Mouse (Mus musculus) liver, adult 2 months (tissue): ENCODE results near the gene Batf2. TPM values are rescaled to one million over a fixed set of nuclear protein-coding genes. Genes with fewer than 3 reads are reported as not detected.

Source experiments
- DNase-seq: peaks from one replicate; pipeline ENCODE4 v3.0.0-alpha.2; 2011; ENCODE audit warnings: low read depth, low spot score; ENCODE audit errors: extremely low read depth
- H3K27ac ChIP-seq: fragments of 200-500 bp; replicated peaks from 2 replicates; pipeline ENCODE4 v1.5.1; 2012; ENCODE audit warnings: low read depth, mild to moderate bottlenecking, control low read depth, inconsistent platforms, low read length; ENCODE audit not compliant: insufficient read depth
- H3K27me3 ChIP-seq: fragments of 200-500 bp; 2 replicates; pipeline ENCODE4 v1.6.1; 2012; ENCODE audit warnings: mild to moderate bottlenecking, moderate library complexity, low read length, inconsistent platforms; ENCODE audit not compliant: control insufficient read depth, insufficient read depth
- H3K36me3 ChIP-seq: fragments of 200-500 bp; 2 replicates; pipeline ENCODE4 v1.6.1; 2012; ENCODE audit warnings: low read length, inconsistent platforms; ENCODE audit not compliant: control insufficient read depth, insufficient read depth
- H3K4me1 ChIP-seq: fragments of 200-500 bp; 2 replicates; pipeline ENCODE4 v1.6.1; 2011; ENCODE audit warnings: low read length; ENCODE audit not compliant: control insufficient read depth, insufficient read depth
- H3K4me3 ChIP-seq: fragments of 200-500 bp; 2 replicates; pipeline ENCODE4 v1.5.1; 2011; ENCODE audit warnings: low read depth, mild to moderate bottlenecking, control low read depth, low read length, moderate library complexity; ENCODE audit not compliant: insufficient read depth
- H3K79me2 ChIP-seq: fragments of 200-500 bp; 2 replicates; pipeline ENCODE4 v1.6.1; 2012; ENCODE audit warnings: inconsistent platforms, mild to moderate bottlenecking, low read length, moderate library complexity; ENCODE audit not compliant: control insufficient read depth, insufficient read depth
- H3K9ac ChIP-seq: fragments of 200-500 bp; 2 replicates; pipeline ENCODE4 v1.6.1; 2012; ENCODE audit warnings: low read depth, mild to moderate bottlenecking, control low read depth, inconsistent platforms, low read length
- CTCF ChIP-seq: fragments of 200-500 bp; IDR thresholded peaks from 2 replicates; pipeline ENCODE4 v1.5.1; 2011; ENCODE audit warnings: low read depth, low read length, control low read depth
- POLR2A ChIP-seq: fragments of 200-500 bp; IDR thresholded peaks from 2 replicates; pipeline ENCODE4 v1.6.1; 2011; ENCODE audit warnings: low read length, control low read depth; ENCODE audit not compliant: insufficient read depth; ENCODE audit errors: extremely low read depth
- WGBS: fragments of 180-500 bp; shearing (Covaris S2); methylation state at CpG from one replicate; pipeline ENCODE4 v1.1.7; 2018; 5-methylcytosine and 5-hydroxymethylcytosine counted together
- polyA plus RNA-seq: library from polyadenylated mRNA; depleted of rRNA; stranded (reverse); fragments of >200 nt; gene quantifications from 2 replicates; pipeline ENCODE4 v1.2.3, GENCODE M21; 2012
- total RNA-seq: library from RNA; depleted of rRNA; stranded (reverse); fragments of >200 nt; gene quantifications from 2 replicates; pipeline ENCODE4 v1.2.3, GENCODE M21; 2014

Gene Batf2
- total and polyA plus RNA-seq, 2 experiments: 0.74 to 2.4 TPM

- Histone ChIP-seq H3K36me3 (no peaks in the 10 kb centered on the region), H3K4me3 (no peak overlapping the region)
- no peak for DNase-seq
These were observed 15.6 kb downstream of the Batf2 start for GRCm38 (mm10) chr19:6156372-6156771.

GRCm38 (mm10) chr19:6157220-6157619 lies 16.4 kb downstream of the Batf2 start:
- no peak overlapping the region for H3K27ac ChIP-seq
- H3K27me3 ChIP-seq: no peaks in the 10 kb centered on the region
- H3K36me3 ChIP-seq: no peaks in the 10 kb centered on the region
- WGBS: 73% methylated on average over 6 of the region's 6 CpGs
- H3K9ac ChIP-seq: no peak overlapping the region
- no peak overlapping the region for H3K4me3 ChIP-seq
- TF ChIP-seq CTCF (no peak), POLR2A (no peak)
- no peaks in the 10 kb centered on the region for H3K79me2 ChIP-seq
- no peaks in the 10 kb centered on the region for H3K4me1 ChIP-seq
- DNase-seq: peak; percentile 11

More at GRCm38 (mm10) chr19:6156372-6156771, 15.6 kb downstream of the Batf2 start:
- no peaks in the 10 kb centered on the region for H3K4me1 ChIP-seq
- H3K27ac ChIP-seq: no peak overlapping the region
- TF ChIP-seq CTCF (no peak), POLR2A (no peak)
- no peaks in the 10 kb centered on the region for H3K79me2 ChIP-seq
- H3K27me3 ChIP-seq: no peaks in the 10 kb centered on the region
- WGBS: 65% methylated on average over 8 of the region's 8 CpGs
- H3K9ac ChIP-seq: no peak overlapping the region

DNA sequence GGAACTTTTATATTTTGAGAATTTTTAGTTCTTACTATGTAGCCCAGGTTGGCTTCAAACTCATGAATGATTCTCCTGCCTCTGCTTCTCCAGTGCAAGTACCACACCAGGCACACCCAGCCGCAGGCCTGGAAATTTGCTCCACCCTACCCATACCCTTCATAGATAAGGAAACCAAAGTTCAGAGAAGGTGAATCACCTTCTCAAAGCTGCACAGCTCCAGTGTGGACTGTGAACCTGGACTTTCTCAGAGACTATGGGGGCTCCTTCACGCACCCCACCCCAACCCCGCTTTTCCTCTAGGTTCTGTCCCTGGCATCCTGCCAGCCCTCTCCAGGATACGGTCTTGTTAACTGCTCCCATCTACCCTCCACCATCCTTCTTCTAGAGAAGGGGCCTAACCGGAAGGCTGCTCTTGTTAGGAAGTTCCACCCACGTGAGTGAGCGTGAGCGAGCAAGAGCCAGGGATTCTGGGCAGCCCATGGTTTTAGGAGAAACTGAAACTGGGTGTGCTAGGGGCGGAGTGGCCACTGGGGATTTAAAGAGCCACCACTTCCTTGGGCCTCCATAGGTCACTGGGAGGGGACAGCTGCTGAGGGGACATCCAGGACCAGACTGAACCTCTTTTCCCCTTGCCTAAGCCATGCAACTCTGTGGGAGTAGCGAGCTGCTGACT lies 23.2 kb downstream of the Batf2 start:
- H3K27ac ChIP-seq: 0 out of 2 replicates have a peak overlapping the region, but pooled peaks have one; percentile 10
- WGBS: 72% methylated on average over 10 of the region's 10 CpGs

GRCm38 (mm10) chr19:6166750-6167149 lies 26.0 kb downstream of the Batf2 start:
- Histone ChIP-seq H3K36me3 (no peaks in the 10 kb centered on the region), H3K4me3 (no peak overlapping the region), H3K4me1 (no peaks in the 10 kb centered on the region), H3K9ac (no peak overlapping the region), H3K79me2 (no peaks in the 10 kb centered on the region), H3K27ac (no peak overlapping the region), H3K27me3 (no peaks in the 10 kb centered on the region)
- no peak for DNase-seq
- TF ChIP-seq CTCF (peak; percentile 21; the same call in 1 of the 2 replicates), POLR2A (no peak)
- 85% methylated on average over 4 of the region's 4 CpGs for WGBS

More for the DNA sequence above, 23.2 kb downstream of the Batf2 start:
- Histone ChIP-seq H3K27me3 (no peaks in the 10 kb centered on the region), H3K36me3 (no peaks in the 10 kb centered on the region), H3K4me1 (no peaks in the 10 kb centered on the region), H3K79me2 (no peaks in the 10 kb centered on the region), H3K9ac (peak overlapping the region; percentile 20), H3K4me3 (peak overlapping the region; percentile 41)
- no peak for TF ChIP-seq CTCF
- no peak for TF ChIP-seq POLR2A
- peak; percentile 37 for DNase-seq

GRCm38 (mm10) chr19:6171215-6171614 lies 30.4 kb downstream of the Batf2 start:
- H3K4me1 ChIP-seq: no peaks in the 10 kb centered on the region
- WGBS: 77% methylated on average over 8 of the region's 8 CpGs
- no peaks in the 10 kb centered on the region for H3K79me2 ChIP-seq
- TF ChIP-seq CTCF (no peak), POLR2A (no peak)
- H3K27ac ChIP-seq: no peak overlapping the region
- H3K36me3 ChIP-seq: no peaks in the 10 kb centered on the region
- H3K27me3 ChIP-seq: no peaks in the 10 kb centered on the region
- no peak for DNase-seq
- H3K9ac ChIP-seq: no peak overlapping the region
- H3K4me3 ChIP-seq: no peak overlapping the region

DNA sequence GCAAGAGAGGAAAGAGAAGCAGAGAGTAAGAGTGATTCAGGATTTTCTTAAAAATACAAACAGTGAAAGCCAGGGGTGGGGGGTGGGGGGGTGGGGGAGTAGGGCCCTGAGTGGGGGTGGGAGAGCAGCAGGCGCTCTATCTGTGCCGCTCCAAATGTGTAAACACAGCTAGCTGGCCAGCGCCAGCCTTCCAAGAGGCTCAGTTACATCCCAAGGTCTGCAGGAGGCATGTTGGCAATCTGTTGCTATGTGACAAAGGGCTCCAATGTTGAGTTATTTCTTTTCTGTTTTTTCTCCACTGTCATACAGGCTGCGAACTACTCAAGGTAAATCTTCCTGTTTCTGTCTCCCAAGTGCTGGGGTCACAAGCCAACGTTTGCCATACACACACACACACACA lies 34.0 kb downstream of the Batf2 start:
- no peak for TF ChIP-seq CTCF
- TF ChIP-seq POLR2A: no peak
- H3K36me3 ChIP-seq: no peaks in the 10 kb centered on the region

More for the DNA sequence above, 34.0 kb downstream of the Batf2 start:
- Histone ChIP-seq H3K4me3 (no peak overlapping the region), H3K27me3 (no peaks in the 10 kb centered on the region), H3K4me1 (no peaks in the 10 kb centered on the region), H3K27ac (no peak overlapping the region), H3K9ac (no peak overlapping the region), H3K79me2 (no peaks in the 10 kb centered on the region)
- 30% methylated on average over 5 of the region's 5 CpGs for WGBS
- peak; percentile 10 for DNase-seq
